Mouse (Mus musculus) CH12.LX (cell line): ENCODE results near the gene Nenf. TPM values are rescaled to one million over a fixed set of nuclear protein-coding genes. Genes with fewer than 3 reads are reported as not detected.

Source experiments
- DNase-seq: peaks from one replicate; pipeline ENCODE4 v3.0.0-alpha.2; 2013; ENCODE audit errors: extremely low read depth
- H3K27ac ChIP-seq: 2 replicates; pipeline ENCODE4 v1.5.1; 2012; ENCODE audit warnings: low read depth, mild to moderate bottlenecking, control low read depth, moderate library complexity; ENCODE audit not compliant: insufficient read depth
- H3K27me3 ChIP-seq: replicated peaks from 2 replicates; pipeline ENCODE3; 2012; ENCODE audit warnings: inconsistent platforms
- H3K36me3 ChIP-seq, 2 experiments: replicated peaks in 1 of 2; 2 replicates each; pipeline versions ENCODE3 to v1.6.1; 2012; ENCODE audit warnings: inconsistent platforms in 1 of 2, low read length in 1 of 2, mild to moderate bottlenecking in 1 of 2, mixed read lengths in 1 of 2, moderate library complexity in 1 of 2; ENCODE audit not compliant: control insufficient read depth in 1 of 2, insufficient read depth in 1 of 2
- H3K4me1 ChIP-seq, 2 experiments: 2 replicates each; pipeline ENCODE4 v1.6.1; 2012; ENCODE audit warnings: inconsistent platforms in 1 of 2, moderate library complexity in 1 of 2; ENCODE audit not compliant: insufficient read depth in 2 of 2, control insufficient read depth in 1 of 2
- H3K4me2 ChIP-seq: 2 replicates; pipeline ENCODE4 v1.6.1; 2012; ENCODE audit warnings: low read depth, mild to moderate bottlenecking, control low read depth; ENCODE audit not compliant: poor library complexity, insufficient read depth, severe bottlenecking
- H3K4me3 ChIP-seq, 3 experiments: fragments of 150-350 bp in 1 of 3; sonication (generic) in 1 of 3; replicated peaks in 1 of 3; 2 replicates each; pipeline versions ENCODE3 to v1.5.1; 2011 to 2012; ENCODE audit warnings: low read depth in 2 of 3, low read length in 2 of 3, mild to moderate bottlenecking in 2 of 3, moderate library complexity in 2 of 3, control low read depth in 1 of 3, improper control_type of control experiment in 1 of 3, inconsistent platforms in 1 of 3, mixed read lengths in 1 of 3; ENCODE audit not compliant: poor library complexity in 1 of 3
- H3K79me2 ChIP-seq: replicated peaks from 2 replicates; pipeline ENCODE4 v1.6.1; 2012; ENCODE audit warnings: mild to moderate bottlenecking, moderate library complexity; ENCODE audit not compliant: control insufficient read depth, poor library complexity, insufficient read depth, severe bottlenecking; ENCODE audit errors: extremely low read depth
- H3K9ac ChIP-seq: 2 replicates; pipeline ENCODE4 v1.6.1; 2012; ENCODE audit warnings: low read depth, mild to moderate bottlenecking, control low read depth, moderate library complexity; ENCODE audit not compliant: insufficient read depth
- H3K9me3 ChIP-seq: replicated peaks from 2 replicates; pipeline ENCODE3; 2012; ENCODE audit warnings: low read length, inconsistent platforms, mixed read lengths
- BHLHE40 ChIP-seq: IDR thresholded peaks from 2 replicates; pipeline ENCODE4 v1.6.1; 2011; ENCODE audit warnings: mild to moderate bottlenecking, low read depth, low read length, improper control_type of control experiment
- CHD1 ChIP-seq: IDR thresholded peaks from 2 replicates; pipeline ENCODE4 v1.6.1; 2012; ENCODE audit warnings: low read depth, low read length, improper control_type of control experiment, inconsistent platforms
- CHD2 ChIP-seq: IDR thresholded peaks from 2 replicates; pipeline ENCODE4 v1.6.1; 2011; ENCODE audit warnings: low read length, improper control_type of control experiment
- CTCF ChIP-seq, 2 experiments: IDR thresholded peaks in 1 of 2; conservative IDR thresholded peaks in 1 of 2; 2 replicates each; pipeline ENCODE4 v1.5.1; 2011 to 2012; ENCODE audit warnings: low read depth in 2 of 2, low read length in 2 of 2, improper control_type of control experiment in 1 of 2, inconsistent platforms in 1 of 2, mild to moderate bottlenecking in 1 of 2, moderate library complexity in 1 of 2
- ETS1 ChIP-seq: conservative IDR thresholded peaks from 2 replicates; pipeline ENCODE4 v1.6.1; 2012; ENCODE audit warnings: low read depth, mild to moderate bottlenecking, inconsistent platforms, low read length, improper control_type of control experiment, moderate library complexity
- HCFC1 ChIP-seq: IDR thresholded peaks from 2 replicates; pipeline ENCODE4 v1.6.1; 2012; ENCODE audit warnings: low read depth, mild to moderate bottlenecking, inconsistent platforms, low read length, improper control_type of control experiment
- IRF4 ChIP-seq: IDR thresholded peaks from 2 replicates; pipeline ENCODE4 v1.6.1; 2014; ENCODE audit warnings: low read depth, mild to moderate bottlenecking, inconsistent platforms, low read length, improper control_type of control experiment
- JUND ChIP-seq: conservative IDR thresholded peaks from 2 replicates; pipeline ENCODE4 v1.6.1; 2011; ENCODE audit warnings: low read depth, low read length, improper control_type of control experiment
- MYC ChIP-seq: IDR thresholded peaks from 2 replicates; pipeline ENCODE4 v1.6.1; 2011; ENCODE audit warnings: low read depth, mild to moderate bottlenecking, improper control_type of control experiment, low read length
- NRF1 ChIP-seq: IDR thresholded peaks from 2 replicates; pipeline ENCODE4 v1.6.1; 2014; ENCODE audit warnings: low read depth, mild to moderate bottlenecking, inconsistent platforms, low read length, improper control_type of control experiment, moderate library complexity
- POLR2AphosphoS2 ChIP-seq: IDR thresholded peaks from 2 replicates; pipeline ENCODE4 v1.6.1; 2011; ENCODE audit warnings: low read depth, low read length, improper control_type of control experiment
- RAD21 ChIP-seq: IDR thresholded peaks from 2 replicates; pipeline ENCODE4 v1.6.1; 2011; ENCODE audit warnings: low read depth, mild to moderate bottlenecking, low read length, improper control_type of control experiment, moderate library complexity
- RCOR1 ChIP-seq: conservative IDR thresholded peaks from 2 replicates; pipeline ENCODE4 v1.6.1; 2012; ENCODE audit warnings: low read depth, mild to moderate bottlenecking, inconsistent platforms, low read length, improper control_type of control experiment
- TCF12 ChIP-seq: IDR thresholded peaks from 2 replicates; pipeline ENCODE4 v1.6.1; 2014; ENCODE audit warnings: low read depth, mild to moderate bottlenecking, inconsistent platforms, low read length, improper control_type of control experiment
- ZMIZ1 ChIP-seq: IDR thresholded peaks from 2 replicates; pipeline ENCODE4 v1.6.1; 2012; ENCODE audit warnings: low read depth, mild to moderate bottlenecking, inconsistent platforms, low read length, improper control_type of control experiment
- ZNF384 ChIP-seq: IDR thresholded peaks from 2 replicates; pipeline ENCODE4 v1.6.1; 2012; ENCODE audit warnings: low read depth, low read length, improper control_type of control experiment, inconsistent platforms
- dilution Hi-C: fragments of 300-500 bp; cut with MboI; formaldehyde crosslinking; loops from 2 replicates; pipeline ENCODE4 v1.14.3; 2020; ENCODE audit warnings: low sequenced_read_pairs; ENCODE audit not compliant: extremely low pct_unique_long_range_greater_than_20kb, extremely low pct_ligation_motif_present
- in situ Hi-C: fragments of 300-500 bp; cut with MboI; formaldehyde crosslinking; loops from 3 replicates; pipeline ENCODE4 v1.14.3; 2019; ENCODE audit warnings: low sequenced_read_pairs, low pct_ligation_motif_present, low pct_unique_long_range_greater_than_20kb, mixed read lengths
- polyA plus RNA-seq: library from polyadenylated mRNA; unstranded; fragments of >175 nt; gene quantifications from 2 replicates; pipeline ENCODE4 v1.2.1, GENCODE M21; 2012; ENCODE audit warnings: low read depth; ENCODE audit not compliant: insufficient read length
- total RNA-seq, 2 experiments: library from RNA; depleted of rRNA; stranded (reverse); fragments of 300-350 nt in 1 of 2; fragments of >200 nt in 1 of 2; gene quantifications; 2 replicates each; pipeline ENCODE4 v1.2.3; 2012 to 2014

Gene Nenf
- total and polyA plus RNA-seq, 3 experiments = 28.8 to 86.7 (median 43.8) TPM

- dilution Hi-C loops = no loop called here
- H3K9me3 ChIP-seq = no peaks in the 10 kb centered on the region
- peaks cover 13% of the 10 kb centered on the region for H3K79me2 ChIP-seq
- TF ChIP-seq CHD2 = no peak
- peak; percentile 19; the same call in 1 of the 2 replicates for TF ChIP-seq BHLHE40
- TF ChIP-seq POLR2AphosphoS2 = no peak
- TF ChIP-seq ZMIZ1 = no peak
- H3K36me3 ChIP-seq = peaks cover 0 to 4% of the 10 kb centered on the region in 2 experiments
- in situ Hi-C loops = no loop called here
- no peak overlapping the region for H3K4me3 ChIP-seq
- H3K4me2 ChIP-seq = no peak overlapping the region
- H3K9ac ChIP-seq = no peak overlapping the region
- H3K4me1 ChIP-seq = peaks cover 19 to 40% of the 10 kb centered on the region in 2 experiments
- H3K27me3 ChIP-seq = no peaks in the 10 kb centered on the region
- DNase-seq = no peak
- no peak overlapping the region for H3K27ac ChIP-seq
Measured at GRCm38 (mm10) chr1:191323381-191323780, 5.4 kb upstream of the Nenf start.

GRCm38 (mm10) chr1:191318686-191319085 is 692 bp upstream of the Nenf start:
- in situ Hi-C loops (loop anchor here (10.0 kb wide), 1 partner anchor 246 kb away; no protein-coding TSS in a partner anchor), dilution Hi-C loops (no loop called here)
- Histone ChIP-seq H3K4me1 (peaks cover 6 to 23% of the 10 kb centered on the region in 2 experiments), H3K27ac (no peak overlapping the region), H3K9me3 (no peaks in the 10 kb centered on the region), H3K36me3 (no peaks in the 10 kb centered on the region), H3K27me3 (no peaks in the 10 kb centered on the region), H3K4me3 (no peak overlapping the region), H3K4me2 (no peak overlapping the region), H3K79me2 (no peaks in the 10 kb centered on the region), H3K9ac (no peak overlapping the region)
- TF ChIP-seq TCF12 (no peak), ZMIZ1 (no peak), NRF1 (no peak), CHD1 (no peak), POLR2AphosphoS2 (no peak), BHLHE40 (no peak), ETS1 (no peak), RAD21 (no peak), RCOR1 (no peak)
- DNase-seq = no peak

- Histone ChIP-seq H3K36me3 (no peaks in the 10 kb centered on the region), H3K4me2 (peak overlapping the region; percentile 70; the same call in 1 of the 2 replicates), H3K9ac (no peak overlapping the region), H3K27me3 (no peaks in the 10 kb centered on the region), H3K4me1 (peaks cover 6 to 23% of the 10 kb centered on the region in 2 experiments), H3K27ac (no peak overlapping the region), H3K4me3 (peak overlapping the region in 2 of 3 experiments; percentile 70 to 71), H3K9me3 (no peaks in the 10 kb centered on the region), H3K79me2 (no peaks in the 10 kb centered on the region)
- no peak for DNase-seq
- in situ Hi-C loops = loop anchor here (10.0 kb wide), 1 partner anchor 248 kb away; no protein-coding TSS in a partner anchor
- no peak for TF ChIP-seq JUND
- TF ChIP-seq ZNF384 = 0 out of 2 replicates have a peak, but pooled peaks have one; percentile 7
- TF ChIP-seq CTCF (conservative IDR thresholded peaks at IDR 0.05 in 1 of 2, IDR thresholded peaks at IDR 0.05 in 1 of 2; ENCODE audit: low read depth in 2 of 2, low read length in 2 of 2) = peak in 1 of 2 experiments; percentile 30; a peak in 2 of 4 replicates
- TF ChIP-seq MYC = no peak
- no peak for TF ChIP-seq HCFC1
- TF ChIP-seq RCOR1 = no peak
- TF ChIP-seq IRF4 = no peak
- dilution Hi-C loops = no loop called here
Measured at GRCm38 (mm10) chr1:191316818-191317217, 1.2 kb downstream of the Nenf start.
